Mouse (Mus musculus) bone marrow, adult 2 months (tissue): ENCODE measurements around the gene Bcr. TPM values are rescaled to one million over a fixed set of nuclear protein-coding genes. Genes with fewer than 3 reads are reported as not detected.

Source experiments
- H3K27ac ChIP-seq: fragments of 200-500 bp; 2 replicates; pipeline ENCODE4 v1.5.1; 2012; ENCODE audit warnings: low read depth, mild to moderate bottlenecking, control low read depth, inconsistent platforms, low read length; ENCODE audit not compliant: control insufficient read depth, poor library complexity, insufficient read depth
- H3K4me1 ChIP-seq: fragments of 200-500 bp; 2 replicates; pipeline ENCODE4 v1.6.1; 2011; ENCODE audit warnings: low read length; ENCODE audit not compliant: control insufficient read depth, insufficient read depth
- H3K4me3 ChIP-seq: fragments of 200-500 bp; replicated peaks from 2 replicates; pipeline ENCODE3; 2011; ENCODE audit warnings: mild to moderate bottlenecking, low read depth, low read length, control low read depth; ENCODE audit not compliant: control insufficient read depth
- CTCF ChIP-seq: fragments of 200-500 bp; IDR thresholded peaks from 2 replicates; pipeline ENCODE4 v1.5.1; 2011; ENCODE audit warnings: low read length, control low read depth; ENCODE audit not compliant: control insufficient read depth, insufficient read depth
- POLR2A ChIP-seq: fragments of 200-500 bp; IDR thresholded peaks from 2 replicates; pipeline ENCODE4 v1.6.1; 2011; ENCODE audit warnings: low read depth, mild to moderate bottlenecking, control low read depth, low read length, borderline replicate concordance; ENCODE audit not compliant: control insufficient read depth
- WGBS: fragments of 180-500 bp; shearing (Covaris S2); methylation state at CpG from one replicate; pipeline ENCODE4 v1.1.7; 2018; 5-methylcytosine and 5-hydroxymethylcytosine counted together
- polyA plus RNA-seq: library from polyadenylated mRNA; stranded (reverse); fragments of >200 nt; gene quantifications from 2 replicates; pipeline ENCODE4 v1.2.4, GENCODE M21; 2011; ENCODE audit warnings: low replicate concordance; ENCODE audit not compliant: missing spikeins, insufficient read depth, insufficient read length

Bcr gene
- polyA plus RNA-seq, 1 experiment = 26.6 TPM

GRCm38 (mm10) chr10:75091478-75092152 lies 31.2 kb downstream of the Bcr start:
- TF ChIP-seq POLR2A (no peak), CTCF (no peak)
- H3K4me1 ChIP-seq = no peaks in the 10 kb centered on the region; the same call in 1 of the 2 replicates
- no peak overlapping the region for H3K27ac ChIP-seq
- WGBS = 68% methylated on average over 10 of the region's 10 CpGs
- H3K4me3 ChIP-seq = no peak overlapping the region

GRCm38 (mm10) chr10:75093252-75093987 lies 33.0 kb downstream of the Bcr start:
- no peak overlapping the region for H3K4me3 ChIP-seq
- no peak for TF ChIP-seq CTCF
- TF ChIP-seq POLR2A = no peak
- peaks cover 1% of the 10 kb centered on the region for H3K4me1 ChIP-seq
- no peak overlapping the region for H3K27ac ChIP-seq
- 62% methylated on average over 22 of the region's 22 CpGs for WGBS

- TF ChIP-seq CTCF = no peak
- TF ChIP-seq POLR2A = no peak
- Histone ChIP-seq H3K4me1 (peaks cover 1% of the 10 kb centered on the region), H3K4me3 (no peak overlapping the region), H3K27ac (no peak overlapping the region)
- 95% methylated on average over 1 of the region's 1 CpGs for WGBS
These were observed 33.9 kb downstream of the Bcr start for GRCm38 (mm10) chr10:75094338-75094737.

DNA sequence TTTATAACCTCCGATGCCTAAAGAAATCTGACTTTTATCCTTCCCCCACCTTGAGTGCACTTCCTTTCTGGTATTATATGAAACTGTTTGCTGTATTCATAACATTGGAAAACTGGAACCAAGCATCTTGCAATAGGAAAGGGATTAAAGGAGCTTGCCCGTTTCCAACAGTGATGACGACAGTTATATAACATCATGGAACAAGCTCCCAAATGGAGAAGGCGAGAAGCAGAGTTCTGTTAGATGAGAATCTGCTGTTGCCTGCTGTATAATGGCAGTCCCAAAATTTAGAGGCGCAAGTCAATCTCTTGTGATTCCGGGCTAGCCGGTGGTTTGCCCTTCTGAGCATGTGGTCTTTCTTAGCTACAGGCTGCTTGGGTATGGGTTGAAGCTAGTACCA lies 34.8 kb downstream of the Bcr start:
- 88% methylated on average over 7 of the region's 7 CpGs for WGBS
- H3K4me1 ChIP-seq = peaks cover 1% of the 10 kb centered on the region
- no peak overlapping the region for H3K4me3 ChIP-seq
- TF ChIP-seq POLR2A (no peak), CTCF (no peak)
- H3K27ac ChIP-seq = no peak overlapping the region

DNA sequence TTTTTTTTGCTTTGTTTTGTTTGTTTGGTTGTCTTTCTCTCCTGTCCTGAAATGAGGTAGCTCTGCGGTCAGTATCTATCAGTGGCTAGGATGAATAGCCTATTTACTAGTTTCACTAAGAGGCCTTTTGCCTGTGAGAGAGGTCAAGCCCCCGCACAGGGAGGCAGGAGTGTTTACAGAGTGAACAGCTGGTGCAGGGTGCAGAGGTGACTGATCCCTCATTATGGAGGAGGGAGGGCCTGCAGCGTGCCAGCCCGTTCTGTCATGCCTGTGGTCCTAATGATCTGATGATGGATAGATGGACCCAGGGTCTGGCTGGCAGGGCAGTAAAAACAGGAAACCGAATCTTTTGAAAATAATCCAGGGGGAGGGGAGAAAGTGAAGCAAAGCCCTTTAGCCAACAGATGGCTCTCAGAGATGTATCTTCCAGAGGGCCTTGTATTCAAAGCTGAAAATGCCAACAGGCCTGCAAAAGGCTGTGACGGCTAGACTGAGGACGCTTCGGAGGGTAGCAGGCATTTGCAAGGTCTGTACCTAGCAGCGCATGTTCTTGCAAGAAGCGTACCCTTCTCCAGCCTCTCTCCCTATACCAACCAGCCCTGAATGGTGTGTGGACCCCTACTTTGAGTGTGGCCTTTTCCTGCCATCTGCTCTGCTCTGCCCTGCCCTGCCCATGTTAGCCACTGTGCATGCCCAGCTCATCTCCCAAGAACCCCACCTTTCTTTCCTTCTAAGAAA lies 38.2 kb downstream of the Bcr start:
- no peak for TF ChIP-seq CTCF
- no peak for TF ChIP-seq POLR2A

DNA sequence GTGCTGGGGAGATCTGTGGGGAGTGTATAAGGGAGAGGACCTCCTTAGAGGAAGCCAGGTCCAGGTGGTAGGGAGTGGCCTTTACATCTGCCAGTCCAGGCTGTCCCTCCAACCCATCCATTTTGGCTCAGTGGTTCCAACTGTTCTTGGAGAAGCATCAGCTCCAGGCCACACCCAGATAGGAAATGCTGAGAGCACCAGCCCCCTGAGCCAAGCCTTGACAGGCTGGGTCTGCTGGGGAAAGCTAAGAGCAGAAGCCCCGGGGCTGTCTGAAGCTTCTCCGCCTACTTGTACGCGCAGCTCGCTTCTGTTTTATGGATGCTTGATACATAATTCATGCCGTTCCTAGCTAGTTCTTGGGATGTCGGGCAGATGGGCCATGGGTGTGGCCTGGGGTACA lies 39.9 kb downstream of the Bcr start:
- TF ChIP-seq POLR2A (no peak), CTCF (no peak)
- no peak overlapping the region for H3K4me3 ChIP-seq
- peaks cover 8% of the 10 kb centered on the region for H3K4me1 ChIP-seq
- WGBS = 86% methylated on average over 7 of the region's 7 CpGs
- H3K27ac ChIP-seq = no peak overlapping the region

More for the DNA sequence above, 38.2 kb downstream of the Bcr start:
- peaks cover 3% of the 10 kb centered on the region; the same call in 1 of the 2 replicates for H3K4me1 ChIP-seq
- WGBS = 64% methylated on average over 10 of the region's 10 CpGs
- H3K4me3 ChIP-seq = no peak overlapping the region
- H3K27ac ChIP-seq = no peak overlapping the region

GRCm38 (mm10) chr10:75103502-75103901 lies 43.1 kb downstream of the Bcr start:
- H3K4me3 ChIP-seq = no peak overlapping the region
- H3K27ac ChIP-seq = no peak overlapping the region
- TF ChIP-seq POLR2A (no peak), CTCF (no peak)
- H3K4me1 ChIP-seq = peaks cover 9% of the 10 kb centered on the region
- WGBS = 31% methylated on average over 2 of the region's 2 CpGs

DNA sequence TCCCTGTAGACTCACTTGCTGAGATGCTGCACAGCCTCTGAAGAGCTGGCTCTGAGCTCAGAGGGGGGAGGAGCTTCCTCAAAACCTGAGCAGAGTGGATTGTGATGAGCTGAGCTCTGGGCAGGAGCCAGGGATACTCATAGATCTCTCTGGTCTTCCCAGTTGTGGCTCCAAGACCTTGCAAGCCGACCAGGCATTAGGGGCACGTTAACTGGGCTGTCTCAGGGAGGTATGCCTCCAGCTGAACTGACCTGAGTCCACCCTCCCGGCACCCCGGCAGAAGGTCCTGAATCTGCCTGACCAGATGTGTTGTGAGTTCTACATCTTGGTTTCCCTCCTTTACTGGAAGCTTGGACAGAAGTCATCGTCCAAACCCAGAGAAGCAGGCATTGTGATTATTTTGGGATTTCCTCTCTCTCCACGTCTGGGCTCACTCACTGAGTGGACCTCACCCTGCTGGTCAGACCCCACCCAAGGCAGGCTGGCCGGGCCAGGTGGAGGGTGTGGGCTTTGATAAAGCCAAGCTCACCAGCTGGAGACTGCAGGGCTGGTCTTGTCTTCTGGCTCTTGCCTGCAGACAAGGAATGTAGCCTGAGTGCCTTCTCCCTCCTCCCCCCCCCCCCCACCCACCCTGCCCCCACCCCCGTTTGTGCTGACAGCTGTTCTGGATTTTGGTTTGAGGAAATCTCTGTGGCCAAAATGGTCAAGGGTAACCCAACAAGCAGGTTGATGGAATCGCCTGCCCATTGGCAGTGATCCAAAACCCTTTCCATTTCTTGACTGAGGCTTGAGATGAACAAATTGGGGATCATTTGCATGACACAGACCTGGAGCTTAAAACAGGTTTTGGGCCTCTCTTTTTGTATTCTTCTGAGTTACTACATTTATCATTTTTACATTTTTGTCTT lies 44.1 kb downstream of the Bcr start:
- 39% methylated on average over 9 of the region's 9 CpGs for WGBS
- Histone ChIP-seq H3K4me3 (no peak overlapping the region), H3K27ac (no peak overlapping the region; the same call in 1 of the 2 replicates), H3K4me1 (peaks cover 9% of the 10 kb centered on the region)
- TF ChIP-seq CTCF (no peak), POLR2A (no peak)
